Mouse (Mus musculus) testis, adult 2 months (tissue): ENCODE measurements around the gene Rtkn.

Experiments used
- CTCF ChIP-seq: fragments of 200-500 bp; IDR thresholded peaks from 2 replicates; pipeline ENCODE4 v1.5.1; 2012; ENCODE audit warnings: low read depth, mild to moderate bottlenecking, inconsistent platforms, low read length, moderate library complexity; ENCODE audit not compliant: control insufficient read depth, insufficient read depth, insufficient replicate concordance
- POLR2A ChIP-seq: fragments of 200-500 bp; IDR thresholded peaks from 2 replicates; pipeline ENCODE4 v1.6.1; 2012; ENCODE audit warnings: low read depth, mild to moderate bottlenecking, inconsistent platforms, low read length, moderate library complexity; ENCODE audit not compliant: control insufficient read depth

DNA sequence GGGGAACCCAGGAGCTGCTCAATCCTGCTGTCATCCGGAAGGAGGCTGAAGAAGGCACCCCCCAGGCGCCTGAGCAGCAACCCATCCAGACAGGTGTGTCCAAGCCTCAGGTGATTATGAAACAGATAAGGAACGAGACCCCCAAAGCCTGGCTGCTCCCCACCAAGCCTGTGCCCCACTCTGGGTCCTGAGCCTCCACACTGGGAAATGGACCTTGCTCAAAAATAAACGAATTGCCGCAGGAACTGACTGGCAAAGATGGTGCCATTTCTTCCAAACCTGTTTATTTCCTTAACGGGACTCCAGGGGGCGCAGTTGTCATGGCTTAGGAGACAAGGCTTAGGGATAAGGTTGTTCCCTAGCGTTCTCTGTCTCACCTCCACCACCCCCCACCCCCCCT is 27.4 kb downstream of the Rtkn start:
- TF ChIP-seq POLR2A (no peak), CTCF (peak; percentile 45; the same call in 1 of the 2 replicates)
